Mouse (Mus musculus) mouse embryonic stem cell (cell line): ENCODE measurements around the gene Agbl2.

Experiments
- in situ Hi-C, 2 experiments: fragments of 300-500 bp; cut with MboI; formaldehyde crosslinking; loops; 1 replicate in 1 of 2; 3 replicates in 1 of 2; pipeline ENCODE4 v1.14.3; 2019 to 2020; ENCODE audit warnings: low sequenced_read_pairs in 2 of 2, low pct_unique_long_range_greater_than_20kb in 1 of 2, mixed read lengths in 1 of 2; ENCODE audit not compliant: unreplicated experiment in 1 of 2

The Agbl2 gene

GRCm38 (mm10) chr2:90782458-90782857 lies at the start of gene Agbl2:
Gene Agbl2, plus strand, starts transcription at chr2:90782727.
- in situ Hi-C loops: no loop called here

DNA sequence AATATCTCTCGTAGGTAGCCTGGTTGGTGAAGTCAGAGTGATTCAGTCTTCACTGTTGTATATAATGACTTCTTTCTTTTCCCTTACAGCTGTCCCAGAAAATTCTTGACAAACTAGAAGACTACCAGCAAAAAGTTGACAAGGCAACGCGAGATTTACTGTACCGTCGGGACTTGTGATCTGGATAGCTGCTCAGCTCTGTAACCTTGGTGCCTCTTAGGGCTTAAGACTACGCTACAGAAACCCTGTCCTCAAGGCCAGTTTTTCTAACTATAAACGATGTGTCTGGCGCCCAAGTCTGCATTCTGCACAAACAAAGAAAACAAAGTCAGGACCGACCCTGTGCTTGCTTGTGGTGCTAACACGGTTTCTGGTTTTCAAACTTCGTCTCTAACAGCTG lies 47.2 kb upstream of the Agbl2 start:
- in situ Hi-C loops: no loop called here

GRCm38 (mm10) chr2:90738801-90739200 lies 43.7 kb upstream of the Agbl2 start:
- in situ Hi-C loops: no loop called here

- in situ Hi-C loops: no loop called here
Measured at GRCm38 (mm10) chr2:90739327-90739726, 43.2 kb upstream of the Agbl2 start.

- in situ Hi-C loops: no loop called here
Measured at GRCm38 (mm10) chr2:90739921-90740320, 42.6 kb upstream of the Agbl2 start.

GRCm38 (mm10) chr2:90744285-90745052 lies 38.1 kb upstream of the Agbl2 start:
- in situ Hi-C loops: no loop called here

DNA sequence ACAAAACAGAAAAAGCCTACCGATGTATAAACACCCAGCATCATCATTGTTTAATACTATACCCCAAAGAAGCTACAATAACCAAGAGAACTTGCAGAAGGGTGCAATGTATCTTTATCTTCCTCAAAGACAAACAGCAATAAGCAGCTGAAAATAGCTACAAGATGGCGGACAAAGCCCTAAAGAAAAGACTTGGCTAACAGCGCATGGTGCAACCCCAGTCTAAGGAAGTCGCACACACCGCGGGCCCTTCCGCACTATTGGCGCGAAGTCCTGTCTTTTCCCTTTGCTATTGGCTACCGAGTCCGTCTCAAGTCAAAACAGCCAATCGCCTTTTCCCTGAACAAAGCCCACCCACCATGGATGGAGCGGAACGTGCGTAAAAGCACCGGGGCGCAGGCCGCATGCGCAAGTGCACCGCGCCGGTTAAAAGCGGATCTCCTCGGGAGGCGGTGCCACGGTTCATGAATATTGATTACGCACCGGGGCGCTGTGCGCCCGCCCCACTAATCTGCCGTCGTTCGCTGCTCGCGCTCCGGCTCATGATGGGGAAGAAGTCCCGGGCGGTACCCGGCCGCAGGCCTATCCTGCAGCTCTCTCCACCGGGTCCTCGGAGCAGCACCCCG lies 37.4 kb upstream of the Agbl2 start, which contains the start of gene Fnbp4:
TSS of gene Fnbp4 (plus strand) at position 318 of the 626 bp plus-strand sequence.
- in situ Hi-C loops: no loop called here

GRCm38 (mm10) chr2:90745740-90746537 lies 36.6 kb upstream of the Agbl2 start:
- in situ Hi-C loops: no loop called here

DNA sequence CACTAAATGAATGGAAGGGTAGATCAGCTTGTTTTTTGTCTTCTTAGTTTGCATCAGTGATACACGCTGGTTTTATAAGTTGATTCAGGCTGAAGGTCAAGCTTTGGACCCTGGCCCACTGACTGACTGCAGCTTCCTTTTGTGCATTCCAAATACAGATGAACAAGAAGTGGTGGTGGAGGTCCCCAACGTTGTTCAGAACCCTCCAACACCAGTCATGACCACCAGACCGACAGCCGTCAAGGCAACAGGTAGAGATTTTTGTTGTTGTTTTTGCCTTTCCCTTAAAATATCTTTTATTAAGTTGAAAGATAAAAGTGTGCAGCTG lies 36.0 kb upstream of the Agbl2 start:
- in situ Hi-C loops: no loop called here

- in situ Hi-C loops: no loop called here
Measured at GRCm38 (mm10) chr2:90747131-90747530, 35.4 kb upstream of the Agbl2 start.

DNA sequence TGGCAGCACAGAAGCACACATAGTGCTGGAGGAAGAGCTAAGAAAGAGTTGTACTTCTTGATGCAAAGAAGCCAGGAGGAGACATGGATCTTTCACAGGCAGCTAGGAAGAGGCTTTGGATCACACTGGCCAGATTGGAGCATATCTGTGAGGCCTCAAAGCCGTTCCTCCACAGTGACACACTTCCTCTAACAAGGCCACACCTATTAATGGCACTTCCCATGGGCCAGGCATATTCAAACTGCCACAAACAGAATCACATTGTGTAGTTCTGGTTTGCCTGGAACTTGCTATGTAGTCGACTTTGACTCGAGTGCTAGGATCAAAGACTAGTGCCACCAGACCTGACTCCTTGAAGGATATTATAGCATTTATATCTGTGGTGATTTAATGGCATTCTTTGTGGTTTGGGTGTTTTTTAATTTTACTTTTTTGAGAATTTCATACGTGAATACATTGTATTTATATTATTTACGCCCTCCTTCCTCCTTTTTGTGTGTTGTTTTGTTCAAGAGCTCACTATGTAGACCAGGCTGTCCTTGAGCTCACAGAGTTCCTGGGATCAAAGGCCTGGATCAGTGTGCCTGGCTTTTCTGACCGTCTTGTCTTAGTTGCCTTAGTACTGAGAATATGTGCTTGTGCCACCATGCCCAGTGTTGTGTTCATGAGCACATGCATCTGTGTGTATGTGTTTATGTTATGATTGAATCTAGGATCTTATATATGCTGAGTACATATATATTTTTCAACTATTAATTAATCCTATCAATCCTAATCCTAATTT lies 32.7 kb upstream of the Agbl2 start:
- in situ Hi-C loops: loop anchor here in 1 of 2 experiments (25.0 kb wide), 1 partner anchor 812 kb away; no protein-coding TSS in a partner anchor

DNA sequence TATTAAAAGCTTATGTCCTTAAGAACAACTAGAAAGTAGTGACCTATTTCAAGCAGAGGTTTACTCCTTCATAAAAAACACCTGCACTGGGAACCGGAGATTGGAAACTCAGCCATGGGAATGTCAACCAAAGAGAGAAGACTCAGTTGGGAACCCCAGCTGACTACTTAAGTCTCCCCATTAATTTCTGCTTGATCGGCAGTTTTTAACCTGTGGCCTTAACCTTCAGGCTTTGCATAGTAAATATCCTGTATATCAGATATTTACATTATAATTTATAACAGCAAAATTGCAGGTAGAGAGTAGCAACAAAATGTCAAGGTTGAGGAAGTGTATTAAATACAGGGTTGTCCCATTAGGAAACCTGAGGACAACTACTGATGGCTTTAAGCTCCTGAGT lies 29.0 kb upstream of the Agbl2 start:
- in situ Hi-C loops: loop anchor here in 1 of 2 experiments (25.0 kb wide), 1 partner anchor 809 kb away; no protein-coding TSS in a partner anchor

GRCm38 (mm10) chr2:90754188-90754587 lies 28.3 kb upstream of the Agbl2 start:
- in situ Hi-C loops: loop anchor here in 1 of 2 experiments (25.0 kb wide), 1 partner anchor 808 kb away; no protein-coding TSS in a partner anchor

GRCm38 (mm10) chr2:90765123-90765522 lies 17.4 kb upstream of the Agbl2 start:
- in situ Hi-C loops: loop anchor here in 1 of 2 experiments (10.0 to 25.0 kb wide), 2 partner anchors 60 to 797 kb away; no protein-coding TSS in a partner anchor

- in situ Hi-C loops: no loop called here
Measured at GRCm38 (mm10) chr2:90781323-90781722, 1.2 kb upstream of the Agbl2 start.

DNA sequence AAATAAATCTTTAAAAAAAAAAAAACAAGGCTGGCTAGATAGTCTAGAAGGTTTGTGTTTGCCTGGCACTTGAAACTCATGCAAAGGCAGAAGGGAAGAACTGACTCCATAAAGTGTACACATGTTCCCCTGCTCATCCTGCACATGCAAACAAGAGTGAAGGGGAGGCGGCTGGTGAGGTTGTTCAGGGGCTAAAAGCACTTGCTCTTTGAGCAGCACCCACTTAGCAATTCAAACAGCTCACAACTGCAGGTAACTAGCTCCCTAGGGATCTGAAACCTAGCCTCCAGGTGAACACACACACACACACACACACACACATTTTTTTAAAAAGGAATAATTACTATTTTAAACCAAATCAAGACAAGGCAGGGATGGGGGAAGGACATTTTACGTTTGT lies 589 bp upstream of the Agbl2 start:
- in situ Hi-C loops: no loop called here

GRCm38 (mm10) chr2:90782901-90783486 lies 467 bp downstream of the Agbl2 start:
- in situ Hi-C loops: no loop called here

DNA sequence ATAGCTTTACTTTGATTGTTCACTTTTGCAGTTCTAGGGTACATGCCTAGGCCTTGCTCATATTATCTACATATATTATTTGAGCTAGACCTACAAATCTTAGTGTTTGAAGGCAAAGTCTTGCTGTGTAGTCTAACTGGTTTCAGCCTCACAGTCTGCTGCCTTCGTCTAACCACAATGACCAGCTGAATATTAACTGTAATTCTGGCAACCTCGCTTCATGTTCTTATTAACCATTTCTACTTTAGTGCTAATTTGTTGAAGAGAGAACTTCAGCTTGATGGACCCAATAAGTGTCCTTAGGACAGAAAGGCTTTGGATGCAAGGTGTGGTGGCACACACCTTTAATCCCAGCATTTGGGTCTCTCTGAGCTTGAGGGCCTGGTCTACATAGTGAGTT lies 5.6 kb downstream of the Agbl2 start:
- in situ Hi-C loops: no loop called here
